Mouse (Mus musculus): ENCODE data around the gene Ralgps1. TPM values are rescaled to one million over a fixed set of nuclear protein-coding genes. Genes with fewer than 3 reads are reported as not detected.

Gene Ralgps1
- polyA plus RNA-seq, 1 experiment = 20.4 TPM

GRCm38 (mm10) chr2:33355558-33355957, 15.7 kb downstream of the Ralgps1 start:
- no peak for TF ChIP-seq CTCF (IDR thresholded peaks at IDR 0.05; ENCODE audit: borderline replicate concordance, control insufficient read depth, extremely low read depth, insufficient read depth, low read length, poor library complexity)
- TF ChIP-seq POLR2A (IDR thresholded peaks at IDR 0.05; ENCODE audit: control insufficient read depth, extremely low read depth, insufficient read depth, low read length, poor library complexity) = no peak
- DNase-seq = no peak
- H3K36me3 ChIP-seq (ENCODE audit: control insufficient read depth, insufficient read depth, low read length) = no peaks in the 10 kb centered on the region
- no peaks in the 10 kb centered on the region; the same call in 1 of the 2 replicates for H3K4me1 ChIP-seq (replicated peaks; ENCODE audit: control insufficient read depth, insufficient read depth, low read length)
- no peak overlapping the region for H3K27ac ChIP-seq (ENCODE audit: control insufficient read depth, insufficient read depth, low read length)
- no peaks in the 10 kb centered on the region for H3K27me3 ChIP-seq (ENCODE audit: control insufficient read depth, insufficient read depth, low read length)
- no peak overlapping the region for H3K4me3 ChIP-seq (ENCODE audit: control insufficient read depth, insufficient read depth, low read length)
- 97% methylated on average over 6 of the region's 6 CpGs for WGBS

- TF ChIP-seq CTCF (IDR thresholded peaks at IDR 0.05; ENCODE audit: borderline replicate concordance, control insufficient read depth, extremely low read depth, insufficient read depth, low read length, poor library complexity) (no peak), POLR2A (IDR thresholded peaks at IDR 0.05; ENCODE audit: control insufficient read depth, extremely low read depth, insufficient read depth, low read length, poor library complexity) (no peak)
- no peak for DNase-seq
- 31% methylated on average over 5 of the region's 5 CpGs for WGBS
- Histone ChIP-seq H3K27ac (ENCODE audit: control insufficient read depth, insufficient read depth, low read length) (no peak overlapping the region), H3K27me3 (ENCODE audit: control insufficient read depth, insufficient read depth, low read length) (no peaks in the 10 kb centered on the region), H3K36me3 (ENCODE audit: control insufficient read depth, insufficient read depth, low read length) (no peaks in the 10 kb centered on the region), H3K4me3 (ENCODE audit: control insufficient read depth, insufficient read depth, low read length) (no peak overlapping the region), H3K4me1 (replicated peaks; ENCODE audit: control insufficient read depth, insufficient read depth, low read length) (no peaks in the 10 kb centered on the region; the same call in 1 of the 2 replicates)
Observed at GRCm38 (mm10) chr2:33353432-33353831, 17.9 kb downstream of the Ralgps1 start.

- Histone ChIP-seq H3K4me3 (ENCODE audit: control insufficient read depth, insufficient read depth, low read length) (no peak overlapping the region), H3K27me3 (ENCODE audit: control insufficient read depth, insufficient read depth, low read length) (no peaks in the 10 kb centered on the region), H3K27ac (ENCODE audit: control insufficient read depth, insufficient read depth, low read length) (no peak overlapping the region), H3K36me3 (ENCODE audit: control insufficient read depth, insufficient read depth, low read length) (no peaks in the 10 kb centered on the region), H3K4me1 (replicated peaks; ENCODE audit: control insufficient read depth, insufficient read depth, low read length) (no peaks in the 10 kb centered on the region; the same call in 1 of the 2 replicates)
- TF ChIP-seq CTCF (IDR thresholded peaks at IDR 0.05; ENCODE audit: borderline replicate concordance, control insufficient read depth, extremely low read depth, insufficient read depth, low read length, poor library complexity) (no peak), POLR2A (IDR thresholded peaks at IDR 0.05; ENCODE audit: control insufficient read depth, extremely low read depth, insufficient read depth, low read length, poor library complexity) (no peak)
- 92% methylated on average over 3 of the region's 3 CpGs for WGBS
- DNase-seq = no peak
Observed at GRCm38 (mm10) chr2:33351449-33351848, 19.8 kb downstream of the Ralgps1 start.

GRCm38 (mm10) chr2:33350921-33351320, 20.4 kb downstream of the Ralgps1 start:
- no peak for DNase-seq
- WGBS = 96% methylated on average over 6 of the region's 6 CpGs
- TF ChIP-seq CTCF (IDR thresholded peaks at IDR 0.05; ENCODE audit: borderline replicate concordance, control insufficient read depth, extremely low read depth, insufficient read depth, low read length, poor library complexity) = no peak
- no peak for TF ChIP-seq POLR2A (IDR thresholded peaks at IDR 0.05; ENCODE audit: control insufficient read depth, extremely low read depth, insufficient read depth, low read length, poor library complexity)
- Histone ChIP-seq H3K27me3 (ENCODE audit: control insufficient read depth, insufficient read depth, low read length) (no peaks in the 10 kb centered on the region), H3K27ac (ENCODE audit: control insufficient read depth, insufficient read depth, low read length) (no peak overlapping the region), H3K4me1 (replicated peaks; ENCODE audit: control insufficient read depth, insufficient read depth, low read length) (peaks cover 2% of the 10 kb centered on the region; the same call in 1 of the 2 replicates), H3K4me3 (ENCODE audit: control insufficient read depth, insufficient read depth, low read length) (no peak overlapping the region), H3K36me3 (ENCODE audit: control insufficient read depth, insufficient read depth, low read length) (no peaks in the 10 kb centered on the region)

GRCm38 (mm10) chr2:33349581-33349980, 21.7 kb downstream of the Ralgps1 start:
- Histone ChIP-seq H3K4me1 (replicated peaks; ENCODE audit: control insufficient read depth, insufficient read depth, low read length) (peaks cover 3% of the 10 kb centered on the region; the same call in 1 of the 2 replicates), H3K4me3 (ENCODE audit: control insufficient read depth, insufficient read depth, low read length) (no peak overlapping the region), H3K36me3 (ENCODE audit: control insufficient read depth, insufficient read depth, low read length) (no peaks in the 10 kb centered on the region), H3K27me3 (ENCODE audit: control insufficient read depth, insufficient read depth, low read length) (no peaks in the 10 kb centered on the region), H3K27ac (ENCODE audit: control insufficient read depth, insufficient read depth, low read length) (no peak overlapping the region)
- TF ChIP-seq POLR2A (IDR thresholded peaks at IDR 0.05; ENCODE audit: control insufficient read depth, extremely low read depth, insufficient read depth, low read length, poor library complexity) (no peak), CTCF (IDR thresholded peaks at IDR 0.05; ENCODE audit: borderline replicate concordance, control insufficient read depth, extremely low read depth, insufficient read depth, low read length, poor library complexity) (no peak)
- no peak for DNase-seq
- WGBS = 57% methylated on average over 2 of the region's 2 CpGs

- Histone ChIP-seq H3K4me3 (ENCODE audit: control insufficient read depth, insufficient read depth, low read length) (no peak overlapping the region), H3K4me1 (replicated peaks; ENCODE audit: control insufficient read depth, insufficient read depth, low read length) (0 out of 2 replicates have a peak, but pooled peaks cover 3% of the 10 kb centered on the region), H3K27me3 (ENCODE audit: control insufficient read depth, insufficient read depth, low read length) (no peaks in the 10 kb centered on the region), H3K27ac (ENCODE audit: control insufficient read depth, insufficient read depth, low read length) (no peak overlapping the region), H3K36me3 (ENCODE audit: control insufficient read depth, insufficient read depth, low read length) (no peaks in the 10 kb centered on the region)
- DNase-seq = peak; percentile 77
- TF ChIP-seq POLR2A (IDR thresholded peaks at IDR 0.05; ENCODE audit: control insufficient read depth, extremely low read depth, insufficient read depth, low read length, poor library complexity) = no peak
- no peak for TF ChIP-seq CTCF (IDR thresholded peaks at IDR 0.05; ENCODE audit: borderline replicate concordance, control insufficient read depth, extremely low read depth, insufficient read depth, low read length, poor library complexity)
- 32% methylated on average over 2 of the region's 2 CpGs for WGBS
Observed at GRCm38 (mm10) chr2:33349081-33349480, 22.2 kb downstream of the Ralgps1 start.

- Histone ChIP-seq H3K4me3 (ENCODE audit: control insufficient read depth, insufficient read depth, low read length) (no peak overlapping the region), H3K27me3 (ENCODE audit: control insufficient read depth, insufficient read depth, low read length) (no peaks in the 10 kb centered on the region), H3K4me1 (replicated peaks; ENCODE audit: control insufficient read depth, insufficient read depth, low read length) (0 out of 2 replicates have a peak, but pooled peaks cover 3% of the 10 kb centered on the region), H3K36me3 (ENCODE audit: control insufficient read depth, insufficient read depth, low read length) (no peaks in the 10 kb centered on the region), H3K27ac (ENCODE audit: control insufficient read depth, insufficient read depth, low read length) (no peak overlapping the region)
- WGBS = 80% methylated on average over 3 of the region's 3 CpGs
- no peak for TF ChIP-seq POLR2A (IDR thresholded peaks at IDR 0.05; ENCODE audit: control insufficient read depth, extremely low read depth, insufficient read depth, low read length, poor library complexity)
- TF ChIP-seq CTCF (IDR thresholded peaks at IDR 0.05; ENCODE audit: borderline replicate concordance, control insufficient read depth, extremely low read depth, insufficient read depth, low read length, poor library complexity) = no peak
- DNase-seq = no peak
Observed at GRCm38 (mm10) chr2:33348260-33348659, 23.0 kb downstream of the Ralgps1 start.

Data from thymus, adult 2 months (tissue).